Mouse (Mus musculus) forebrain, embryonic 13.5 days (tissue): ENCODE measurements around the gene N4bp2l1. TPM values are rescaled to one million over a fixed set of nuclear protein-coding genes. Genes with fewer than 3 reads are reported as not detected.
"Not testable (repeated sequence)": the region's sequence is repeated elsewhere in the genome, so short reads cannot be mapped to it uniquely, and the experiment has no call there.

Source experiments
- ATAC-seq: fragments of 200-750 bp; cut with Nextera tagmentation; 2 replicates; pipeline ENCODE4 v1.8.0; 2017
- H3K27ac ChIP-seq: fragments of 300-500 bp; sonication (generic); 2 replicates; pipeline ENCODE4 v1.5.1; 2015; ENCODE audit warnings: inconsistent platforms, mild to moderate bottlenecking, moderate library complexity
- H3K27me3 ChIP-seq: fragments of 300-500 bp; sonication (generic); 2 replicates; pipeline ENCODE4 v1.6.1; 2015; ENCODE audit warnings: mild to moderate bottlenecking, inconsistent platforms
- H3K36me3 ChIP-seq: fragments of 300-500 bp; sonication (generic); 2 replicates; pipeline ENCODE4 v1.6.1; 2015; ENCODE audit warnings: mild to moderate bottlenecking, inconsistent platforms; ENCODE audit not compliant: poor library complexity, severe bottlenecking
- H3K4me1 ChIP-seq: fragments of 300-500 bp; sonication (generic); 2 replicates; pipeline ENCODE4 v1.6.1; 2015; ENCODE audit warnings: inconsistent platforms
- H3K4me2 ChIP-seq: fragments of 300-500 bp; sonication (generic); 2 replicates; pipeline ENCODE4 v1.6.1; 2015; ENCODE audit warnings: inconsistent platforms, mild to moderate bottlenecking, moderate library complexity
- H3K4me3 ChIP-seq: fragments of 300-500 bp; sonication (generic); 2 replicates; pipeline ENCODE4 v1.5.1; 2015; ENCODE audit warnings: mild to moderate bottlenecking, inconsistent platforms
- H3K9ac ChIP-seq: fragments of 300-500 bp; sonication (generic); 2 replicates; pipeline ENCODE4 v1.6.1; 2015; ENCODE audit warnings: mild to moderate bottlenecking, inconsistent platforms
- H3K9me3 ChIP-seq: fragments of 300-500 bp; sonication (generic); replicated peaks from 2 replicates; pipeline ENCODE4 v1.6.1; 2016; ENCODE audit warnings: inconsistent platforms
- WGBS: fragments of 180-500 bp; shearing (Covaris S2); methylation state at CpG from one replicate; pipeline ENCODE4 v1.1.7; 2015; 5-methylcytosine and 5-hydroxymethylcytosine counted together
- polyA plus RNA-seq: library from polyadenylated mRNA; unstranded; fragments of >200 nt; fragmentation: Nextera tagmentation; extraction: Ambion mirVana; gene quantifications from 2 replicates; pipeline ENCODE4 v1.2.1, GENCODE M21; 2015

The N4bp2l1 gene
- polyA plus RNA-seq = 4.2 and 4.5 TPM in 2 replicates

GRCm38 (mm10) chr5:150597088-150597487 lies at the start of gene N4bp2l1:
TSS of gene N4bp2l1 (minus strand) at chr5:150597188.
- Histone ChIP-seq H3K4me3 (no peak within 1 kb of the TSS), H3K4me1 (peaks cover 30% of the 10 kb centered on the region), H3K27me3 (peaks cover 30% of the 10 kb centered on the region), H3K9me3 (no peaks in the 10 kb centered on the region), H3K9ac (no peak within 1 kb of the TSS), H3K27ac (no peak within 1 kb of the TSS), H3K36me3 (no peaks in the 10 kb centered on the region), H3K4me2 (no peak within 1 kb of the TSS)
- 89% methylated on average over 7 of the region's 7 CpGs for WGBS
- no peak for ATAC-seq

GRCm38 (mm10) chr5:150644926-150645325 lies 47.9 kb upstream of the N4bp2l1 start:
- Histone ChIP-seq H3K4me3 (no peak overlapping the region), H3K27me3 (no peaks in the 10 kb centered on the region), H3K36me3 (peaks cover 54% of the 10 kb centered on the region), H3K9ac (no peak overlapping the region), H3K9me3 (no peaks in the 10 kb centered on the region), H3K4me2 (no peak overlapping the region), H3K4me1 (no peaks in the 10 kb centered on the region), H3K27ac (no peak overlapping the region)
- no peak for ATAC-seq
- WGBS = 93% methylated on average over 4 of the region's 4 CpGs

- 95% methylated on average over 4 of the region's 4 CpGs for WGBS
Observed at GRCm38 (mm10) chr5:150643390-150643789, 46.4 kb upstream of the N4bp2l1 start.

GRCm38 (mm10) chr5:150641440-150641839 lies 44.5 kb upstream of the N4bp2l1 start:
- no peak for ATAC-seq
- no peak overlapping the region for H3K4me2 ChIP-seq
- no peak overlapping the region for H3K9ac ChIP-seq
- H3K4me1 ChIP-seq = no peaks in the 10 kb centered on the region
- H3K36me3 ChIP-seq = peaks cover 51% of the 10 kb centered on the region
- no peaks in the 10 kb centered on the region for H3K27me3 ChIP-seq
- H3K27ac ChIP-seq = no peak overlapping the region
- H3K9me3 ChIP-seq = no peaks in the 10 kb centered on the region
- WGBS = 94% methylated on average over 3 of the region's 3 CpGs
- no peak overlapping the region for H3K4me3 ChIP-seq

More at GRCm38 (mm10) chr5:150643390-150643789, 46.4 kb upstream of the N4bp2l1 start:
- not testable (repeated sequence) for H3K27ac ChIP-seq, H3K4me3 ChIP-seq, H3K4me1 ChIP-seq, H3K9me3 ChIP-seq, H3K9ac ChIP-seq, ATAC-seq, H3K27me3 ChIP-seq, H3K4me2 ChIP-seq
- peaks cover 42% of the 10 kb centered on the region for H3K36me3 ChIP-seq

- Histone ChIP-seq H3K27me3 (no peaks in the 10 kb centered on the region), H3K9ac (no peak overlapping the region), H3K36me3 (peaks cover 13% of the 10 kb centered on the region; the same call in 1 of the 2 replicates), H3K27ac (no peak overlapping the region), H3K4me3 (no peak overlapping the region), H3K9me3 (no peaks in the 10 kb centered on the region), H3K4me2 (no peak overlapping the region), H3K4me1 (peaks cover 6% of the 10 kb centered on the region; the same call in 1 of the 2 replicates)
- 98% methylated on average over 2 of the region's 2 CpGs for WGBS
- ATAC-seq = no peak
Observed at GRCm38 (mm10) chr5:150629692-150630091, 32.7 kb upstream of the N4bp2l1 start.

- peaks cover 13% of the 10 kb centered on the region; the same call in 1 of the 2 replicates for H3K36me3 ChIP-seq
- H3K9ac ChIP-seq = no peak overlapping the region
- 94% methylated on average over 1 of the region's 1 CpGs for WGBS
- H3K27me3 ChIP-seq = no peaks in the 10 kb centered on the region
- peaks cover 2% of the 10 kb centered on the region; the same call in 1 of the 2 replicates for H3K4me1 ChIP-seq
- H3K9me3 ChIP-seq = no peaks in the 10 kb centered on the region
- H3K4me2 ChIP-seq = no peak overlapping the region
- no peak overlapping the region for H3K4me3 ChIP-seq
- ATAC-seq = no peak
- H3K27ac ChIP-seq = no peak overlapping the region
Observed at GRCm38 (mm10) chr5:150629272-150629671, 32.3 kb upstream of the N4bp2l1 start.

GRCm38 (mm10) chr5:150625528-150625927 lies 28.5 kb upstream of the N4bp2l1 start:
- WGBS = 91% methylated on average over 7 of the region's 7 CpGs
- no peak for ATAC-seq
- Histone ChIP-seq H3K4me1 (no peaks in the 10 kb centered on the region), H3K27ac (no peak overlapping the region), H3K27me3 (no peaks in the 10 kb centered on the region), H3K9me3 (no peaks in the 10 kb centered on the region), H3K36me3 (peaks cover 13% of the 10 kb centered on the region; the same call in 1 of the 2 replicates), H3K4me2 (no peak overlapping the region), H3K9ac (no peak overlapping the region), H3K4me3 (no peak overlapping the region)

GRCm38 (mm10) chr5:150622792-150623191 lies 25.8 kb upstream of the N4bp2l1 start:
- Histone ChIP-seq H3K4me2 (no peak overlapping the region), H3K4me1 (no peaks in the 10 kb centered on the region), H3K27me3 (no peaks in the 10 kb centered on the region), H3K27ac (no peak overlapping the region), H3K36me3 (0 out of 2 replicates have a peak, but pooled peaks cover 6% of the 10 kb centered on the region), H3K9me3 (no peaks in the 10 kb centered on the region), H3K9ac (no peak overlapping the region), H3K4me3 (no peak overlapping the region)
- no peak for ATAC-seq
- WGBS = 57% methylated on average over 1 of the region's 1 CpGs

GRCm38 (mm10) chr5:150621592-150621991 lies 24.6 kb upstream of the N4bp2l1 start:
- no peaks in the 10 kb centered on the region for H3K27me3 ChIP-seq
- 0 out of 2 replicates have a peak, but pooled peaks cover 6% of the 10 kb centered on the region for H3K36me3 ChIP-seq
- H3K4me2 ChIP-seq = no peak overlapping the region
- no peak overlapping the region for H3K4me3 ChIP-seq
- no peaks in the 10 kb centered on the region for H3K4me1 ChIP-seq
- ATAC-seq = no peak
- no peak overlapping the region for H3K9ac ChIP-seq
- 95% methylated on average over 3 of the region's 3 CpGs for WGBS
- H3K9me3 ChIP-seq = no peaks in the 10 kb centered on the region
- H3K27ac ChIP-seq = no peak overlapping the region

- 93% methylated on average over 7 of the region's 7 CpGs for WGBS
- H3K27ac ChIP-seq = no peak overlapping the region
- no peak overlapping the region for H3K4me2 ChIP-seq
- 0 out of 2 replicates have a peak, but pooled peaks cover 6% of the 10 kb centered on the region for H3K36me3 ChIP-seq
- H3K9ac ChIP-seq = no peak overlapping the region
- ATAC-seq = no peak
- no peaks in the 10 kb centered on the region for H3K9me3 ChIP-seq
- no peaks in the 10 kb centered on the region for H3K27me3 ChIP-seq
- H3K4me3 ChIP-seq = no peak overlapping the region
- no peaks in the 10 kb centered on the region for H3K4me1 ChIP-seq
Observed at GRCm38 (mm10) chr5:150620588-150621135, 23.7 kb upstream of the N4bp2l1 start.

- H3K9me3 ChIP-seq = no peaks in the 10 kb centered on the region
Observed at GRCm38 (mm10) chr5:150618599-150619355, 21.8 kb upstream of the N4bp2l1 start.

GRCm38 (mm10) chr5:150616731-150617130 lies 19.7 kb upstream of the N4bp2l1 start:
- H3K27ac ChIP-seq = no peak overlapping the region
- H3K4me1 ChIP-seq = no peaks in the 10 kb centered on the region
- H3K4me3 ChIP-seq = no peak overlapping the region
- H3K36me3 ChIP-seq = no peaks in the 10 kb centered on the region
- WGBS = 84% methylated on average over 3 of the region's 3 CpGs
- H3K4me2 ChIP-seq = no peak overlapping the region
- H3K9ac ChIP-seq = no peak overlapping the region
- ATAC-seq = no peak
- no peaks in the 10 kb centered on the region for H3K9me3 ChIP-seq
- H3K27me3 ChIP-seq = no peaks in the 10 kb centered on the region

More at GRCm38 (mm10) chr5:150618599-150619355, 21.8 kb upstream of the N4bp2l1 start:
- no peaks in the 10 kb centered on the region for H3K36me3 ChIP-seq
- H3K27ac ChIP-seq = no peak overlapping the region
- no peak overlapping the region for H3K4me3 ChIP-seq
- ATAC-seq = no peak
- H3K9ac ChIP-seq = no peak overlapping the region
- WGBS = 88% methylated on average over 10 of the region's 10 CpGs
- no peaks in the 10 kb centered on the region for H3K27me3 ChIP-seq
- no peak overlapping the region for H3K4me2 ChIP-seq
- H3K4me1 ChIP-seq = no peaks in the 10 kb centered on the region
